Mouse (Mus musculus) mouse trophoblast stem cell (cell line): ENCODE data around the gene Phyhipl.

ENCODE experiments used
- in situ Hi-C, 2 experiments: fragments of 300-500 bp; cut with MseI, MboI; formaldehyde crosslinking; loops; 2 replicates in 1 of 2; 3 replicates in 1 of 2; pipeline ENCODE4 v1.15.1; 2025

The Phyhipl gene

GRCm38 (mm10) chr10:70635261-70635660 is 20.5 kb downstream of the Phyhipl start:
- in situ Hi-C loops: no loop called here

GRCm38 (mm10) chr10:70631142-70631541 is 24.6 kb downstream of the Phyhipl start:
- in situ Hi-C loops: no loop called here

- in situ Hi-C loops: no loop called here
Observed at GRCm38 (mm10) chr10:70623461-70623860, 32.3 kb downstream of the Phyhipl start.

GRCm38 (mm10) chr10:70616377-70616776 is 39.4 kb downstream of the Phyhipl start:
- in situ Hi-C loops: no loop called here

- in situ Hi-C loops: no loop called here
Observed at GRCm38 (mm10) chr10:70611633-70612032, 44.1 kb downstream of the Phyhipl start.

GRCm38 (mm10) chr10:70599925-70600305 is 55.9 kb downstream of the Phyhipl start:
- in situ Hi-C loops: loop anchor here (25.0 kb wide), 1 partner anchor 362 kb away; no protein-coding TSS in a partner anchor

GRCm38 (mm10) chr10:70599126-70599924 is 56.4 kb downstream of the Phyhipl start:
- in situ Hi-C loops: loop anchor here (25.0 kb wide), 1 partner anchor 363 kb away; no protein-coding TSS in a partner anchor

- in situ Hi-C loops: loop anchor here (25.0 kb wide), 1 partner anchor 364 kb away; no protein-coding TSS in a partner anchor
Observed at GRCm38 (mm10) chr10:70598516-70599125, 57.1 kb downstream of the Phyhipl start.

- in situ Hi-C loops: loop anchor here (25.0 kb wide), 1 partner anchor 364 kb away; no protein-coding TSS in a partner anchor
Observed at GRCm38 (mm10) chr10:70598081-70598515, 57.7 kb downstream of the Phyhipl start.

- in situ Hi-C loops: loop anchor here (25.0 kb wide), 1 partner anchor 368 kb away; no protein-coding TSS in a partner anchor
Observed at GRCm38 (mm10) chr10:70594007-70594406, 61.8 kb downstream of the Phyhipl start.

GRCm38 (mm10) chr10:70586876-70587405 is 68.8 kb downstream of the Phyhipl start:
- in situ Hi-C loops: loop anchor here (25.0 kb wide), 1 partner anchor 375 kb away; no protein-coding TSS in a partner anchor

- in situ Hi-C loops: loop anchor here (25.0 kb wide), 1 partner anchor 378 kb away; no protein-coding TSS in a partner anchor
Observed at GRCm38 (mm10) chr10:70584171-70584570, 71.6 kb downstream of the Phyhipl start.

GRCm38 (mm10) chr10:70581556-70582211 is 74.1 kb downstream of the Phyhipl start:
- in situ Hi-C loops: loop anchor here (25.0 kb wide), 1 partner anchor 381 kb away; no protein-coding TSS in a partner anchor

GRCm38 (mm10) chr10:70563636-70564035 is 92.1 kb downstream of the Phyhipl start:
- in situ Hi-C loops: loop anchor here (5.0 to 10.0 kb wide), 2 partner anchors 249 to 251 kb away; no protein-coding TSS in a partner anchor

GRCm38 (mm10) chr10:70552531-70552930 is 103.2 kb downstream of the Phyhipl start:
- in situ Hi-C loops: no loop called here

- in situ Hi-C loops: no loop called here
Observed at GRCm38 (mm10) chr10:70542857-70543256, 112.9 kb downstream of the Phyhipl start.

- in situ Hi-C loops: no loop called here
Observed at GRCm38 (mm10) chr10:70540456-70541195, 115.1 kb downstream of the Phyhipl start.

GRCm38 (mm10) chr10:70539251-70539650 is 116.5 kb downstream of the Phyhipl start:
- in situ Hi-C loops: no loop called here

- in situ Hi-C loops: no loop called here
Observed at GRCm38 (mm10) chr10:70537694-70538093, 118.1 kb downstream of the Phyhipl start.

GRCm38 (mm10) chr10:70535401-70535800 is 120.4 kb downstream of the Phyhipl start:
- in situ Hi-C loops: no loop called here

GRCm38 (mm10) chr10:70534571-70534970 is 121.2 kb downstream of the Phyhipl start:
- in situ Hi-C loops: no loop called here
